20 mouse cellular contexts compared by ENCODE assay signal in genomic region chrX:85272296-85272695, GRCm38 (mm10). TPM values are rescaled to one million over a fixed set of nuclear protein-coding genes. Genes with fewer than 3 reads are reported as not detected.
DNase-seq lines count a peak whose midpoint lies in the region; ATAC-seq and TF ChIP-seq lines count a peak whose summit lies in the region.
"Had no signal": no experiment of that assay in that cellular context is flagged by ENCODE, and none has a peak within 500 bp of the region (broad histone marks: within the 10 kb centered on the region; RNA-seq: fewer than 3 reads in every experiment).

No protein-coding gene starts in this region.

- H3K27me3 ChIP-seq in heart, embryonic 15.5 days = no peaks in the 10 kb centered on the region
- no peaks in the 10 kb centered on the region for H3K27me3 ChIP-seq in lung, embryonic 14.5 days (ENCODE audit: insufficient read depth, low read length)
- no peaks in the 10 kb centered on the region for H3K27me3 ChIP-seq in intestine, embryonic 15.5 days (replicated peaks)
- no peaks in the 10 kb centered on the region for H3K27me3 ChIP-seq in forebrain, embryonic 14.5 days (replicated peaks; ENCODE audit: control insufficient read depth, insufficient read depth, low read length)
- H3K27me3 ChIP-seq: limb, embryonic 15.5 days; neural tube, embryonic 13.5 days had no signal

- H3K4me1 ChIP-seq in heart, embryonic 15.5 days (replicated peaks) = 0 out of 2 replicates have a peak, but pooled peaks cover 4% of the 10 kb centered on the region
- H3K4me1 ChIP-seq in lung, embryonic 14.5 days (ENCODE audit: insufficient read depth) = no peaks in the 10 kb centered on the region
- H3K4me1 ChIP-seq in intestine, embryonic 15.5 days (replicated peaks) = no peaks in the 10 kb centered on the region
- no peaks in the 10 kb centered on the region for H3K4me1 ChIP-seq in forebrain, embryonic 14.5 days (ENCODE audit: control insufficient read depth, insufficient read depth, low read length)
- H3K4me1 ChIP-seq: limb, embryonic 15.5 days; neural tube, embryonic 13.5 days had no signal

- DNase-seq in heart, postnatal 25 days (ENCODE audit: low spot score) = no peak
- peak; percentile 1 for DNase-seq in lung, embryonic 14.5 days
- DNase-seq in lung, postnatal 4 days = no peak
- DNase-seq in brain, embryonic 14.5 days (ENCODE audit: low read depth) = peak; percentile 8
- DNase-seq in forebrain, embryonic 14.5 days (ENCODE audit: low spot score) = no peak
- DNase-seq: cerebellum, adult 11 months; gastrocnemius, adult 2 months; retina, postnatal 1 day had no signal

- 31% methylated on average over 6 of the region's 6 CpGs for WGBS in heart, embryonic 15.5 days
- 32% methylated on average over 6 of the region's 6 CpGs for WGBS in lung, embryonic 14.5 days
- WGBS in intestine, embryonic 15.5 days = 56% methylated on average over 6 of the region's 6 CpGs
- 64% methylated on average over 6 of the region's 6 CpGs for whole genome bisulfite sequencing in forebrain, embryonic 14.5 days

- TF ChIP-seq CTCF in lung, embryonic 14.5 days (IDR thresholded peaks at IDR 0.05; ENCODE audit: low read depth) = no peak
- no peak for TF ChIP-seq CTCF in brain, embryonic 14.5 days (IDR thresholded peaks at IDR 0.05; ENCODE audit: borderline replicate concordance, extremely low read depth, insufficient read depth, insufficient read length)

- no peak for TF ChIP-seq POLR2A in brain, embryonic 14.5 days (IDR thresholded peaks at IDR 0.05; ENCODE audit: borderline replicate concordance, extremely low read depth, insufficient read depth, insufficient read length, poor library complexity, severe bottlenecking)

- H3K36me3 ChIP-seq in heart, embryonic 15.5 days = no peaks in the 10 kb centered on the region
- no peaks in the 10 kb centered on the region for H3K36me3 ChIP-seq in lung, embryonic 14.5 days (ENCODE audit: insufficient read depth)
- no peaks in the 10 kb centered on the region for H3K36me3 ChIP-seq in intestine, embryonic 15.5 days
- no peaks in the 10 kb centered on the region for H3K36me3 ChIP-seq in forebrain, embryonic 14.5 days (ENCODE audit: control insufficient read depth, insufficient read depth, low read length)
- H3K36me3 ChIP-seq: limb, embryonic 15.5 days; neural tube, embryonic 13.5 days had no signal

- H3K4me3 ChIP-seq in heart, embryonic 15.5 days = no peak overlapping the region
- H3K4me3 ChIP-seq in lung, embryonic 14.5 days (ENCODE audit: low read depth, low read length) = no peak overlapping the region
- no peak overlapping the region for H3K4me3 ChIP-seq in intestine, embryonic 15.5 days (replicated peaks)
- H3K4me3 ChIP-seq in forebrain, embryonic 14.5 days (ENCODE audit: low read depth, low read length) = no peak overlapping the region
- H3K4me3 ChIP-seq: gastrocnemius, adult 2 months; limb, embryonic 15.5 days; neural tube, embryonic 13.5 days had no signal

- no peak for ATAC-seq in heart, embryonic 15.5 days (replicated peaks; ENCODE audit: insufficient number of reproducible peaks, insufficient read depth, low FRiP score, low read depth)
- ATAC-seq in lung, embryonic 14.5 days (ENCODE audit: insufficient read depth) = peak; percentile 44; the same call in 1 of the 2 replicates
- ATAC-seq in intestine, embryonic 15.5 days = peak; percentile 92
- ATAC-seq in forebrain, embryonic 14.5 days = no peak
- ATAC-seq: CD4-positive, CD25-positive, alpha-beta regulatory T cell, adult 4 months; forebrain, embryonic 16.5 days had no signal

- no peaks in the 10 kb centered on the region for H3K9me3 ChIP-seq in heart, embryonic 15.5 days (replicated peaks)
- no peaks in the 10 kb centered on the region for H3K9me3 ChIP-seq in lung, embryonic 14.5 days (ENCODE audit: low read depth, low read length)
- H3K9me3 ChIP-seq in intestine, embryonic 15.5 days = no peaks in the 10 kb centered on the region
- H3K9me3 ChIP-seq in forebrain, embryonic 14.5 days (replicated peaks; ENCODE audit: control insufficient read depth, low read length) = no peaks in the 10 kb centered on the region
- H3K9me3 ChIP-seq: limb, embryonic 15.5 days; neural tube, embryonic 13.5 days had no signal

- H3K9ac ChIP-seq in heart, embryonic 15.5 days = no peak overlapping the region
- no peak overlapping the region for H3K9ac ChIP-seq in lung, embryonic 14.5 days
- no peak overlapping the region for H3K9ac ChIP-seq in intestine, embryonic 15.5 days
- H3K9ac ChIP-seq in forebrain, embryonic 14.5 days (ENCODE audit: low read length) = no peak overlapping the region
- H3K9ac ChIP-seq: limb, embryonic 15.5 days; neural tube, embryonic 13.5 days had no signal

- H3K27ac ChIP-seq in heart, embryonic 15.5 days = no peak overlapping the region
- no peak overlapping the region for H3K27ac ChIP-seq in lung, embryonic 14.5 days (ENCODE audit: low read depth)
- H3K27ac ChIP-seq in intestine, embryonic 15.5 days = no peak overlapping the region
- no peak overlapping the region for H3K27ac ChIP-seq in forebrain, embryonic 14.5 days (ENCODE audit: low read depth, low read length)
- H3K27ac ChIP-seq: gastrocnemius, adult 2 months; limb, embryonic 15.5 days; neural tube, embryonic 13.5 days had no signal

- intact Hi-C loops in heart, postnatal 25 days (cut with DNase I) = no loop called here

- H3K4me2 ChIP-seq in heart, embryonic 15.5 days = peak overlapping the region; percentile 38; the same call in 1 of the 2 replicates
- H3K4me2 ChIP-seq in lung, embryonic 14.5 days = peak overlapping the region; percentile 10; the same call in 1 of the 2 replicates
- 0 out of 2 replicates have a peak overlapping the region, but pooled peaks have one; percentile 9 for H3K4me2 ChIP-seq in intestine, embryonic 15.5 days (replicated peaks)
- H3K4me2 ChIP-seq in forebrain, embryonic 14.5 days (ENCODE audit: low read length) = no peak overlapping the region
- H3K4me2 ChIP-seq: limb, embryonic 15.5 days; neural tube, embryonic 13.5 days had no signal

RNA-seq across cellular contexts. Expression of gene Fthl17a, which starts 22.8 kb away (rescaled TPM):
- not detected in 2 replicates for polyA plus RNA-seq in heart, embryonic 15.5 days (2015; fragmentation: Nextera tagmentation; extraction: Ambion mirVana)
- not detected for total RNA-seq in heart, postnatal 25 days (2021)
- not detected in 2 replicates for polyA plus RNA-seq in lung, embryonic 14.5 days (2014; fragmentation: Nextera tagmentation; extraction: Ambion mirVana)
- 0.45 TPM in 1 of 2 replicates, not detected in the other for polyA plus RNA-seq in brain, embryonic 14.5 days (2012; rRNA removed)
- polyA plus RNA-seq in intestine, embryonic 15.5 days (2015; fragmentation: Nextera tagmentation; extraction: Ambion mirVana) = not detected in 2 replicates
- polyA plus RNA-seq in forebrain, embryonic 14.5 days (2014; fragmentation: Nextera tagmentation; extraction: Ambion mirVana) = not detected in 2 replicates
- total RNA-seq: adrenal gland, postnatal 4 days; common myeloid progenitor, adult 5-6 weeks; gastrocnemius, adult 2 months; layer of hippocampus, adult 8-10 months; left cerebral cortex, postnatal 10 days; midbrain, postnatal 0 days had no signal
- polyA plus RNA-seq: CD4-positive, CD25-positive, alpha-beta regulatory T cell, adult 4 months; forebrain, embryonic 16.5 days; limb, embryonic 15.5 days; midbrain, postnatal 0 days; neural tube, embryonic 13.5 days; small intestine, adult 2 months had no signal

Comparison
In these comparisons a context has a peak if more than half of its experiments do, and no peak if none do; other contexts are left out.
1. DNase-seq: peak in lung, embryonic 14.5 days (single experiment) and brain, embryonic 14.5 days (single experiment); none in heart, postnatal 25 days (single experiment), lung, postnatal 4 days (0 of 2) and forebrain, embryonic 14.5 days (single experiment).
2. ATAC-seq: peak in lung, embryonic 14.5 days (single experiment) and intestine, embryonic 15.5 days (single experiment); none in heart, embryonic 15.5 days (single experiment) and forebrain, embryonic 14.5 days (single experiment).